Mouse (Mus musculus) megakaryocyte, embryonic 14.5 days (primary cell): Measurements from ENCODE around the gene Pip5k1b.

ENCODE experiments used
- FLI1 ChIP-seq: IDR thresholded peaks from 2 replicates; pipeline ENCODE4 v1.6.1; 2012; ENCODE audit warnings: low read length, inconsistent platforms, mixed read lengths
- GATA1 ChIP-seq: IDR thresholded peaks from 3 replicates; pipeline ENCODE4 v1.6.1; 2012; ENCODE audit warnings: mixed read lengths, low read length, inconsistent platforms, borderline replicate concordance

- no peak for TF ChIP-seq GATA1
- TF ChIP-seq FLI1 = no peak
Observed at GRCm38 (mm10) chr19:24331274-24331673, 224.4 kb downstream of the Pip5k1b start.
